Mouse (Mus musculus) hindbrain, embryonic 12.5 days (tissue): ENCODE measurements around the gene Atp6v1g1. TPM values are rescaled to one million over a fixed set of nuclear protein-coding genes. Genes with fewer than 3 reads are reported as not detected.

Source experiments
- ATAC-seq: fragments of 200-750 bp; cut with Nextera tagmentation; 2 replicates; pipeline ENCODE4 v1.8.0; 2017; ENCODE audit warnings: moderate TSS enrichment; ENCODE audit not compliant: low FRiP score
- H3K27ac ChIP-seq: fragments of 300-500 bp; sonication (generic); 2 replicates; pipeline ENCODE4 v1.5.1; 2016; ENCODE audit warnings: mild to moderate bottlenecking
- H3K27me3 ChIP-seq: fragments of 300-500 bp; sonication (generic); 2 replicates; pipeline ENCODE4 v1.6.1; 2016; ENCODE audit warnings: mild to moderate bottlenecking
- H3K36me3 ChIP-seq: fragments of 300-500 bp; sonication (generic); 2 replicates; pipeline ENCODE4 v1.6.1; 2016; ENCODE audit warnings: mild to moderate bottlenecking
- H3K4me1 ChIP-seq: fragments of 300-500 bp; sonication (generic); 2 replicates; pipeline ENCODE4 v1.6.1; 2016
- H3K4me2 ChIP-seq: fragments of 300-500 bp; sonication (generic); replicated peaks from 2 replicates; pipeline ENCODE4 v1.6.1; 2016; ENCODE audit warnings: mild to moderate bottlenecking
- H3K4me3 ChIP-seq: fragments of 300-500 bp; sonication (generic); 2 replicates; pipeline ENCODE4 v1.5.1; 2016; ENCODE audit warnings: mild to moderate bottlenecking
- H3K9ac ChIP-seq: fragments of 300-500 bp; sonication (generic); 2 replicates; pipeline ENCODE4 v1.6.1; 2016; ENCODE audit warnings: mild to moderate bottlenecking, moderate library complexity
- H3K9me3 ChIP-seq: fragments of 300-500 bp; sonication (generic); replicated peaks from 2 replicates; pipeline ENCODE4 v1.6.1; 2016; ENCODE audit warnings: mild to moderate bottlenecking
- WGBS: fragments of 180-500 bp; shearing (Covaris S2); methylation state at CpG from one replicate; pipeline ENCODE4 v1.1.7; 2016; 5-methylcytosine and 5-hydroxymethylcytosine counted together
- polyA plus RNA-seq: library from polyadenylated mRNA; unstranded; fragments of >200 nt; fragmentation: Nextera tagmentation; extraction: Ambion mirVana; gene quantifications from 2 replicates; pipeline ENCODE4 v1.2.1, GENCODE M21; 2016

Atp6v1g1 gene
- polyA plus RNA-seq, 1 experiment from 2014 or later = 365 TPM

DNA sequence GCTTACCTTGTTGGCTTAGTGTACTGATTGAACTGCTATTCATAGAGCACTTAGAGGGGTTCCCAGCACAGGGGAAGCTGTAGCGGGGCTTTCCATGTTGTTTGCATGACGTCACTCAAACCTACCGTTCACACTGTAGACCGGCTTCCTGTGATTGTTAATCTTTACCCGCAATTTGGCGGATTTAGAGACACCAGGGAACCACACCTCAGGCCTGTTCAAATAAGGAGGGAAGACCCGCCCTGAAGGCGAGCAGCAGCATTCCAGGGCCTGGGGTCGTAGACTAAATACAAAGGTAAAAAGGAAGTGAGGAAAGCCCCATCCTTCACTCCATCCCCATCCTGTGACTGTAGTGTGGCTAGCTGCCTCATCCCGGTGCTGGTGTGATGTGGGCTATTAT lies 50.7 kb downstream of the Atp6v1g1 start:
- WGBS = 82% methylated on average over 10 of the region's 10 CpGs
- no peak for ATAC-seq
- no peak overlapping the region for H3K27ac ChIP-seq
- H3K4me1 ChIP-seq = no peaks in the 10 kb centered on the region
- H3K4me3 ChIP-seq = no peak overlapping the region
- no peaks in the 10 kb centered on the region for H3K36me3 ChIP-seq
- no peaks in the 10 kb centered on the region for H3K9me3 ChIP-seq
- no peak overlapping the region for H3K4me2 ChIP-seq
- no peak overlapping the region for H3K9ac ChIP-seq
- H3K27me3 ChIP-seq = no peaks in the 10 kb centered on the region

DNA sequence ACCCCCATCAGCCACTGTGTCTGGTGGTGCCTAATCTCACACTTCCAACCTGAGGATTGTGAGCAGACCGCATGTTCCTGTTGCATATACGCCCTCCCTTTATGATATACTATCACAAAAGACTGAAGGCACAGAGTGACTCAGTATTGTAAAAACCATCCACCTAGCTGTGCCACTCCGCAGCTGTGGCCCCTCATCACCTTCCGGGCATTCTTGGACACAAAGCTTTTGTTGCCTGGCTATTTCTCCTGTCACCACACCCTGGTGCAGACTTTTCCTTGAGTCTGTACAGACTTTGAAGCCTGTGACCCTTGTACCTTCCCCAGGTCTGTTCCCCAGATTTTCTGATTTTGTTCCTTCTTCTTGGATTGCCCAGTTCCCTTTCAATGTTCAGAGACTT lies 51.4 kb downstream of the Atp6v1g1 start:
- Histone ChIP-seq H3K9me3 (no peaks in the 10 kb centered on the region), H3K4me2 (no peak overlapping the region), H3K27me3 (no peaks in the 10 kb centered on the region), H3K36me3 (no peaks in the 10 kb centered on the region), H3K9ac (no peak overlapping the region), H3K4me1 (no peaks in the 10 kb centered on the region), H3K27ac (no peak overlapping the region), H3K4me3 (no peak overlapping the region)
- WGBS = 92% methylated on average over 4 of the region's 4 CpGs
- no peak for ATAC-seq

Other genes starting within 250 kb of the Atp6v1g1 start
- gene Orm1, start 200.2 kb upstream of the Atp6v1g1 start, polyA plus RNA-seq = not detected in 2 replicates
- gene Orm3, start 188.6 kb upstream of the Atp6v1g1 start, polyA plus RNA-seq = not detected in 2 replicates
- not detected in 2 replicates for gene Orm2, start 182.3 kb upstream of the Atp6v1g1 start, polyA plus RNA-seq
- gene Akna, start 141.4 kb upstream of the Atp6v1g1 start, polyA plus RNA-seq = 10.4 and 10.9 TPM in 2 replicates
- 10.6 and 10.8 TPM in 2 replicates for gene Whrn, start 48.8 kb upstream of the Atp6v1g1 start, polyA plus RNA-seq
- 4.1 and 5.8 TPM in 2 replicates for gene Tmem268, start 14.0 kb downstream of the Atp6v1g1 start, polyA plus RNA-seq
- gene Gm11213, start 60.5 kb downstream of the Atp6v1g1 start, polyA plus RNA-seq = not detected in 2 replicates
- gene Tex48, start 77.7 kb downstream of the Atp6v1g1 start, polyA plus RNA-seq = not detected in 2 replicates
- gene Gm11214, start 118.6 kb downstream of the Atp6v1g1 start, polyA plus RNA-seq = not detected in 2 replicates
- gene Tnfsf15, start 200.3 kb downstream of the Atp6v1g1 start, polyA plus RNA-seq = 0.06 and 0.09 TPM in 2 replicates